Mouse (Mus musculus): ENCODE measurements at regions not wholly inside any gene's neighbourhood (a gene's known extent, or its start where the extent isn't known, plus 50 kb on each side); places are given as distances from the start of the nearest gene placed in this dataset.

DNA sequence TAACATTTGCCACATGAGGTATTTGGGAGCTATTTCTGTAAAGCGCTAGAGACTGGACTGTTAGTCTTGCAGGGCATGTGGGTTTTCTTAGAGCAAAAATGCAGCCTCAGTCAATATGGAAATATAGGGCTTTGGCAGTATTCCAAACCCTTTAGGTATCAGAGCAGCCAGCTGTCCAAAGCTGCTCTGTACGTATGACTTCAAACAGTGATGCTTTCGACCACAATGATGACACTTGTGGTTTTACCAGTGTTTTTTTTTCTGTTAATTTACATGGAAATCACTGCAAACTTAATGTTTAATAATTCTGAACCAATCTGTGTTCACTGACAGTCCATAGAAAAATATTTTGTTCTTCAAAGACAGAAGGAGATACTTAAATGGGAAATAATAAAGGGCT, 743.0 kb downstream of the Brinp3 start:
- intact Hi-C loops (cut with DNase I), result no loop called here
- no peak for DNase-seq

GRCm38 (mm10) chr1:147239108-147239507, 744.5 kb downstream of the Brinp3 start:
- intact Hi-C loops (cut with DNase I), result no loop called here
- no peak for DNase-seq

GRCm38 (mm10) chr1:147273324-147273723, 778.8 kb downstream of the Brinp3 start:
- no peak for DNase-seq
- intact Hi-C loops (cut with DNase I), result no loop called here

DNA sequence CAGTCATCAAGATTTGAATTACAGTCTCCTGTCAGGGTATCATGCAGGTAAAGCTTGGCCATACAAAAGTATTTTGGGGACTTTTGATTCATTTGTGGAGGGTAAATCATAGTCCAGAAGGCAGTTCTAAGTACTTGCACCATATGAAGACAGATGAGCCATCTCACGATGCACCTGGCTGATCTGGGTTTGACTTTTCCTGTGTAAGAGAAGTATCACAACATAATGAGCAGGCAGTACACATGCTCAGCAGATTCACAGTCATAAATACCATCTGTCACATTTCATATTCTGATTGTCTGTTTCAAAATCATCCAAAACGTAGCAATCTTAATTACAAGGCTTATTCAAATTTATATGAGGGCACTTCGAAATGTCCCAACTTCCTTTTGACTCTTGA, 796.6 kb downstream of the Brinp3 start:
- intact Hi-C loops (cut with DNase I), result no loop called here
- no peak for DNase-seq

GRCm38 (mm10) chr1:147309246-147309645, 814.7 kb downstream of the Brinp3 start:
- intact Hi-C loops (cut with DNase I), result no loop called here
- DNase-seq, result peak; percentile 18

DNA sequence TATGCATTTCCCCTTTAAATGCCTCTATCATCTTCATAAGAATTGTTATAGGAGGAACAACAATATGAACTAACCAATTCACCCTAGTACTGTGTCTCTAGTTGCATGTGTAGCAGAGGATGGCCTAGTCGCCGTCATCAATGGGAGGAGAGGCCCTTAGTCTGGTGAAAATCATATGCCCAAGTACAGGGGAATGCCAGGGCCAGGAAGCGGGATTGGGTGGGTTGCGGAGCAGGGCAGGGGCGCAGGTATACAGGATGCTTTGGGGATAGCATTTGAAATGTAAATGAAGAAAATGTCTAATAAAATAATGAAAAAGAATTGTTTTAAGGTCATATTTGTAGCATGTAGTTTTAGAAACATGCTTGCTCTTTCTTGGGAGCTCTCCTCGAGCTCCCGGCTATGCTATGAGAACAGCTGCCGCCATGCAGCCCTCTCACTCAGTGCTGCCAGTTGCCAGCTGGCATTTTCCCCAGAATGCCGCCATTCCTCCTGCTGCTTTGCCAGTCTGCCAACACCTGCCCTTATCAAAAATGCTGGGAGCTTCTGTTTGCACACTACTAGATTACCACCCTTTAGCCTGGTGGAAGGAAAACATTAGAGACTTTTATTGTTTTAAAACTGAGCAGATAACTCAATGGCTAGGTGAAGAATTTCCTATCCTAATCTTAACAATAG, 848.9 kb downstream of the Brinp3 start:
- peak; percentile 92 for DNase-seq
- intact Hi-C loops (cut with DNase I), result no loop called here

- intact Hi-C loops (cut with DNase I), result no loop called here
Observed at GRCm38 (mm10) chr1:147344027-147344426, 849.5 kb downstream of the Brinp3 start.

More at GRCm38 (mm10) chr1:147344027-147344426, 849.5 kb downstream of the Brinp3 start:
- no peak for DNase-seq

Measured in left cerebral cortex, postnatal 4 days (tissue).